Mouse (Mus musculus) limb, embryonic 15.5 days (tissue): ENCODE results near the gene Incenp. TPM values are rescaled to one million over a fixed set of nuclear protein-coding genes. Genes with fewer than 3 reads are reported as not detected.
A peak's percentile ranks its signal among the peaks of the same experiment; 100 is the strongest.
"Not testable (repeated sequence)": the region's sequence is repeated elsewhere in the genome, so short reads cannot be mapped to it uniquely, and the experiment has no call there.

Source experiments
- ATAC-seq: fragments of 200-750 bp; cut with Nextera tagmentation; 2 replicates; pipeline ENCODE4 v1.8.0; 2017; ENCODE audit warnings: low read depth, moderate TSS enrichment; ENCODE audit not compliant: insufficient number of reproducible peaks, low FRiP score, low TSS enrichment
- H3K27ac ChIP-seq: fragments of 300-500 bp; sonication (generic); 2 replicates; pipeline ENCODE4 v1.5.1; 2015; ENCODE audit warnings: moderate library complexity, mild to moderate bottlenecking, inconsistent platforms
- H3K27me3 ChIP-seq: fragments of 300-500 bp; sonication (generic); 2 replicates; pipeline ENCODE4 v1.6.1; 2015; ENCODE audit warnings: inconsistent platforms
- H3K36me3 ChIP-seq: fragments of 300-500 bp; sonication (generic); 2 replicates; pipeline ENCODE4 v1.6.1; 2015; ENCODE audit warnings: inconsistent platforms
- H3K4me1 ChIP-seq: fragments of 300-500 bp; sonication (generic); 2 replicates; pipeline ENCODE4 v1.6.1; 2015; ENCODE audit warnings: inconsistent platforms
- H3K4me2 ChIP-seq: fragments of 300-500 bp; sonication (generic); 2 replicates; pipeline ENCODE4 v1.6.1; 2015; ENCODE audit warnings: mild to moderate bottlenecking, inconsistent platforms
- H3K4me3 ChIP-seq: fragments of 300-500 bp; sonication (generic); 2 replicates; pipeline ENCODE4 v1.5.1; 2015; ENCODE audit warnings: mild to moderate bottlenecking, inconsistent platforms
- H3K9ac ChIP-seq: fragments of 300-500 bp; sonication (generic); 2 replicates; pipeline ENCODE4 v1.6.1; 2015; ENCODE audit warnings: inconsistent platforms
- H3K9me3 ChIP-seq: fragments of 300-500 bp; sonication (generic); 2 replicates; pipeline ENCODE4 v1.6.1; 2016; ENCODE audit warnings: inconsistent platforms
- WGBS: fragments of 180-500 bp; shearing (Covaris S2); methylation state at CpG from one replicate; pipeline ENCODE4 v1.1.7; 2015; 5-methylcytosine and 5-hydroxymethylcytosine counted together
- polyA plus RNA-seq: library from polyadenylated mRNA; unstranded; fragments of >200 nt; fragmentation: Nextera tagmentation; extraction: Ambion mirVana; gene quantifications from 2 replicates; pipeline ENCODE4 v1.2.1, GENCODE M21; 2015

Incenp gene
- polyA plus RNA-seq, 1 experiment from 2014 or later: 90.5 TPM

DNA sequence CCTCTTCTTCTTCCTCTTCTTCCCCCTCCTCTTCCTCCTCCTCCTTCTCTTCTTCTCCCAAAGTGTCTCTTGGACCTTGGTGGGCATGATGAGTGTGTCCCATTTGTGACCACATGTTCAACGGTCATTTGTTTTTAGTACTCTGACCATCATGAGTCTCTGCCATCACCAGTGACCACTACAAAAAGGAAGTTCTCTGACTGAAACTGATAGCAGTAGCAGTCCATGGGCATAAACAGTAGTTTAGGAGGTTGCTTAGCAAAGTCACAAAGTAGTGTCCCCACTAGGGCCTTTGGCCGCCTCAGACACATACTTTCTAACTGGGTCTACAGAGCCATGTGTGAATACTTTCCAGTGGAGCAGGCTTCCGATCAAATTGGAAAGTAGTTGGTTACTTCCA, 15.0 kb upstream of the Incenp start:
- H3K4me1 ChIP-seq: no peaks in the 10 kb centered on the region
- no peaks in the 10 kb centered on the region for H3K9me3 ChIP-seq
- no peaks in the 10 kb centered on the region for H3K27me3 ChIP-seq
- no peak overlapping the region for H3K4me2 ChIP-seq
- no peaks in the 10 kb centered on the region for H3K36me3 ChIP-seq
- H3K9ac ChIP-seq: no peak overlapping the region
- no peak overlapping the region for H3K27ac ChIP-seq
- no peak for ATAC-seq
- WGBS: 81% methylated on average over 3 of the region's 3 CpGs
- H3K4me3 ChIP-seq: no peak overlapping the region

DNA sequence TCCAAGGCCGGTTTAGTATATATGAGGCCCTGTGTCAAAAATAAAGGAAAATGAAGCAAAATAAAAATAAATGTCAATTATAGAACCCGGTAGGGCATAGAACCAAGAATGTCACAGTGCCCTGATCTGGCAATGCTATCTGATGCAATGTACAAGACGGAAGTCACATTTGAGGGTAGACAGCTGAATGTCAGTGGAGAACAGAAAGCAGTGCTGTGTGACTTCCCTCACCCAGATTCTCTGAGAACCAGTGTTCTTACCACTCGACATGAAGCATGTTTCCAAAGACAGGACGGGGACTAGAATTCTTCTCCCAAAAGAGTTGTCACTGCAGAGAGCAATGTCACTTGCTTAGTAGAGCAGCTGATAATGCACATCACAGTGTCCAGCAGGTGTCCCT, 14.4 kb upstream of the Incenp start:
- H3K36me3 ChIP-seq: no peaks in the 10 kb centered on the region
- H3K27ac ChIP-seq: no peak overlapping the region
- no peak overlapping the region for H3K4me2 ChIP-seq
- no peaks in the 10 kb centered on the region for H3K27me3 ChIP-seq
- H3K9ac ChIP-seq: no peak overlapping the region
- H3K4me3 ChIP-seq: no peak overlapping the region
- H3K9me3 ChIP-seq: no peaks in the 10 kb centered on the region
- no peak for ATAC-seq
- WGBS: 82% methylated on average over 5 of the region's 5 CpGs
- no peaks in the 10 kb centered on the region for H3K4me1 ChIP-seq

DNA sequence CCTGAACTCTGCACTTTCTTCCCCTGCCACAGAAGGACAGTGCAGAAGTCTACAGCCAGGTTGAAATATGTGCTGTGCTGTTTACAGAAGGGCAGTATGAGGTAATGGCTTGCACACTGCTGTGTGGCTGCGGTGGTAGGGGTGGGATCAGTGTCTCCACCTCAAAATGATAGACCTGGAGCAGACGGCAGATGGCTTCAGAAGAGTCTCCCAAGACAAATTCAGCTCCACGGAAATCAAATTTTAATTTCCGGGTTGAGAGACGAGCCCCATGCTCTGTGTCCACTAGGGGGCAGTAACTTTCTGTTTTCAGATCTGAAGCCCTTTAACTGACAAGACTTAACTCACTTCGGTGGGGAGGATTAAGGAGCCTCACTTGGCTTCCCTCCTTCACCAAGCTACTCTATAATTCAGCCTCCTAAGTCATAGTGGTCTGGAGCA, 12.0 kb upstream of the Incenp start:
- H3K27ac ChIP-seq: no peak overlapping the region
- H3K4me3 ChIP-seq: no peak overlapping the region
- H3K4me1 ChIP-seq: no peaks in the 10 kb centered on the region
- no peaks in the 10 kb centered on the region for H3K9me3 ChIP-seq
- no peaks in the 10 kb centered on the region for H3K36me3 ChIP-seq
- no peaks in the 10 kb centered on the region for H3K27me3 ChIP-seq
- H3K4me2 ChIP-seq: no peak overlapping the region
- 11% methylated on average over 6 of the region's 6 CpGs for WGBS
- ATAC-seq: no peak
- no peak overlapping the region for H3K9ac ChIP-seq

DNA sequence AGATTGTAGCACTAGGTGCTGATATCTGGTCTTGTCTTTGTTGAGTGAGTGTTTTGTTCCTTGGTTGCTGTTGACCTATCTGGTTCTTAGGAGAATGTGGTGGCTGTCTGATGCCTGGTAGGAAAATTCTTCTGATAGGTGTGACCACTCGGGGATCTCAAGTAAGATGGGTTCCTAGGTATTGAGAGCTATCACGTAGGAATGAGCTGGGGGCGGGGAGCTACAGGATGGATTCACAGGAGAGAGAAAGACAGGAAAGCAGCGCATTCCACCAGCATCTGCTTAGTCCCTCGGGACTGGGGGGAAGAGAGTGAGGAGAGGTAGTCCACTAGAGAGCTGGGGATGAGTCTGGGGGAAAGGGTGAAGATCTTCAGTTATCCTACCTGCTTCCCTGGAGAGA, 10.0 kb upstream of the Incenp start:
- WGBS: 76% methylated on average over 5 of the region's 5 CpGs

DNA sequence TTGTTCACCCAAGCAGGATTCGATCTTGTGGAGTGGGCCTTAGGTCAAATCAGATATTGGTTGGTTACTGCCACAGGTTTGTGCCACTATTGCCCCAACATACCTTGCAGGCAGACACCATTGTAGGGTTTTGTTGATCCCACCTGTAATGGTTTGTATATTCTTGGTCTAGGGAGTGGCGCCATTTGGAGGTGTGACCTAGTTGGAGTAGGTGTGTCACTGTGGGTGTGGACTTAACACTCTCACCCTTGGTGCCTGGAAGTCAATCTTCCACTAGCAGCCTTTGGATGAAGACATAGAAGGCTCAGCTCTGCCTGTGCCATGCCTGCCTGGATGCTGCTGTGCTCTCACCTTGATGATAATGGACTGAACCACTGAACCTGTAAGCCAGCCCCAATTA, 1.3 kb upstream of the Incenp start:
- H3K36me3 ChIP-seq, ATAC-seq, H3K27ac ChIP-seq, H3K4me2 ChIP-seq, H3K27me3 ChIP-seq, H3K4me3 ChIP-seq, H3K9ac ChIP-seq, H3K9me3 ChIP-seq: not testable (repeated sequence)
- WGBS: 94% methylated on average over 2 of the region's 2 CpGs
- H3K4me1 ChIP-seq: peaks cover 21% of the 10 kb centered on the region

More for the DNA sequence above, 10.0 kb upstream of the Incenp start:
- H3K27ac ChIP-seq: no peak overlapping the region
- no peak overlapping the region for H3K4me2 ChIP-seq
- no peaks in the 10 kb centered on the region for H3K4me1 ChIP-seq
- no peaks in the 10 kb centered on the region for H3K36me3 ChIP-seq
- no peak overlapping the region for H3K9ac ChIP-seq
- no peaks in the 10 kb centered on the region for H3K9me3 ChIP-seq
- ATAC-seq: no peak
- no peak overlapping the region for H3K4me3 ChIP-seq
- no peaks in the 10 kb centered on the region for H3K27me3 ChIP-seq

DNA sequence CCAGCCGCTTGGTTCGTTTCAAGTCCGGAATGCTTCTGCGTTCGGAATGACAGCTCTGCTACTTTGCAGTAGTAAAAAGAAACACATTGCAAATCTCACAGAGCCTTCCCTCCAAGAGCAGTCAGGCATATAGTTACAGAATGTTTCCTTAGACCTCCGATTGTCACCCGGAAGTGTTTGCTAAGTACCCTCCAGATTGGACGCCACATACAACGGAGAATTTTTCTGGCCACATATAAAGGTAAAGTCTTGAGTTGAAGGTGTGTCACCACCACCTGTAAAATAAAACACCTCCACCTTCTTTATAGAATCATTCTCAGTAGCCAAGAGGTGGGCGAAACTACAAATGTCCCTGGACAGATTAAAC, 412 bp upstream of the Incenp start:
- peak overlapping the region; percentile 88 for H3K27ac ChIP-seq
- no peaks in the 10 kb centered on the region for H3K9me3 ChIP-seq
- WGBS: 8% methylated on average over 10 of the region's 10 CpGs
- H3K27me3 ChIP-seq: no peaks in the 10 kb centered on the region
- H3K4me2 ChIP-seq: peak overlapping the region; percentile 55
- peak overlapping the region; percentile 39; the same call in 1 of the 2 replicates for H3K9ac ChIP-seq
- peaks cover 21% of the 10 kb centered on the region for H3K4me1 ChIP-seq
- H3K4me3 ChIP-seq: peak overlapping the region; percentile 81
- H3K36me3 ChIP-seq: peaks cover 11% of the 10 kb centered on the region
- ATAC-seq: peak; percentile 61

DNA sequence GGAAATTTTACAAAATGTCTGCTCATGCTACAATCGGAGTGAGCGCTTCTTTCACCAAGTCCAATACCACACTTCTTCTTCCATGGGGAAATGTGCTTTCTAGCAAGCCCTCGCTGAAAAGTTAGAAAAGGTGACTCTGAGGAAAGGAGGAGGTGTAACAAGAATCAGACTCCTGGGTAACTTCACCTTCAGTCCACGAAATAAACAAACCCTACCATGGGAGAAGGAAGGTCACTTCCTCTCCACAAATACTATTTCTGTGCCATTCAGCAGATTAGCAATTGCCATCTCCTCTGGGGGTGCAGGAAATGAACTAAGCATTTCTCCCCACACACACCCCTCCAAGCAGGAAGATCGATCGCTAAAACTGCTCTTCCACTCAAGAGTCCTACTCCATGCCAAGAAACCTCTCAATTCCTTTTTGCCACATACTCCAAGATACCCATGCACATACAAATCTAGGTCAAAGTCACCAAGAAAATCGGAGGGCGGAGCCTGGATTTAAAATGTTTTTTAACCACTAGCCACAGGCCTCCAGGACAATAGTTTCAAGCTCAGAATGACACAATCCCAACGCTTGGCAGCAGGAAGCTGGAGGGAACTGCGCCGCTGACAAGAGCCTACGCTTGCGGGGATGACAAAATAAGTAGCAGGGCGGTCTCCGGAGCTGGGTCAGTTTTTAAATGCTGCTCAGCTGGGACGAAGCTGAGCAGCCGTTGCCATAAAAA, 848 bp downstream of the Incenp start:
- H3K27ac ChIP-seq: peak overlapping the region; percentile 80
- ATAC-seq: no peak
- no peaks in the 10 kb centered on the region for H3K9me3 ChIP-seq
- H3K27me3 ChIP-seq: no peaks in the 10 kb centered on the region
- H3K4me3 ChIP-seq: peak overlapping the region; percentile 81
- peaks cover 24% of the 10 kb centered on the region for H3K36me3 ChIP-seq
- H3K4me1 ChIP-seq: peaks cover 21% of the 10 kb centered on the region
- peak overlapping the region; percentile 60 for H3K4me2 ChIP-seq
- peak overlapping the region; percentile 60 for H3K9ac ChIP-seq
- 8% methylated on average over 17 of the region's 17 CpGs for WGBS

DNA sequence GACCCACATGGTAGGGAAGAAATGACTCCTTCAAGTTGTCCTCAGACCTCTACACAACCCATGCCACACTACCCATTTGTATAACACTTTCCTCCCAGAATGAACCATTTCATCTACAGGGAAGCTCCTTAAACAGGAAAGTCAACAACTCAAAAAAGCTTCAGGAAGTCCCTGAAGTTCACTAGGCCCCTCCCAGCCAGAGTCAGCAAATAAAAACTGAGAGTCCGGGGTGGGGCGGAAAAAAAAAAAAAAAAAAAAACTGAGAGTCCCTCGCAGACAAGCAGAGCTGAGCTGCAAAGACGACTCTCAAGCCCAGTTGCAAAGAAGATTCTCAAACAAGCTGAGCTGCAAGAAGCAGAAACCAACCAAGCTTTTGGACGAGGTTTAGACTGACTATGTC, 3.3 kb downstream of the Incenp start:
- Histone ChIP-seq H3K9ac (no peak overlapping the region), H3K9me3 (no peaks in the 10 kb centered on the region), H3K4me1 (peaks cover 21% of the 10 kb centered on the region), H3K4me3 (no peak overlapping the region), H3K27ac (no peak overlapping the region), H3K36me3 (peaks cover 47% of the 10 kb centered on the region), H3K4me2 (no peak overlapping the region), H3K27me3 (no peaks in the 10 kb centered on the region)
- WGBS: 55% methylated on average over 5 of the region's 5 CpGs
- ATAC-seq: no peak

DNA sequence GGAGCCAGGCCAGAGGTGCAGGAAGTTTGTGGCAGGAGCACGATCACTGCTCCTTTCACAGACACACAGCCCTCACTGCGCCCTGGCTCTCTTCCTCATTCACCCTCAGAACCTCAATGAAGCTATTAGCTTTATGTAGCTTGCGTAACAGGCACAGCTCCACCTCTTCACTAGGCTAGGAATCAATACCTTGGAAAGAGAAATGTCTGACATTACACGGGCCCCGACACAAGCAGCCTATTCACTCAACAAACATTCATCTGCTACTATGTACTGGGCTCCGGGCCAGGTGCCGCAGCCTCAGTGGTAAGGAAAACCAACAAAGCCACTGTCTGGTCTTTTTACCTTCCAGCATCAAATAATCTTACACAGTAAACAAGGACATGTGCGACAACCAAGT, 12.6 kb downstream of the Incenp start:
- H3K9ac ChIP-seq: no peak overlapping the region
- ATAC-seq: no peak
- H3K27ac ChIP-seq: no peak overlapping the region
- H3K4me2 ChIP-seq: no peak overlapping the region
- no peak overlapping the region for H3K4me3 ChIP-seq
- no peaks in the 10 kb centered on the region for H3K9me3 ChIP-seq
- no peaks in the 10 kb centered on the region for H3K4me1 ChIP-seq
- H3K36me3 ChIP-seq: peaks cover 82% of the 10 kb centered on the region
- WGBS: 86% methylated on average over 8 of the region's 8 CpGs
- no peaks in the 10 kb centered on the region for H3K27me3 ChIP-seq

DNA sequence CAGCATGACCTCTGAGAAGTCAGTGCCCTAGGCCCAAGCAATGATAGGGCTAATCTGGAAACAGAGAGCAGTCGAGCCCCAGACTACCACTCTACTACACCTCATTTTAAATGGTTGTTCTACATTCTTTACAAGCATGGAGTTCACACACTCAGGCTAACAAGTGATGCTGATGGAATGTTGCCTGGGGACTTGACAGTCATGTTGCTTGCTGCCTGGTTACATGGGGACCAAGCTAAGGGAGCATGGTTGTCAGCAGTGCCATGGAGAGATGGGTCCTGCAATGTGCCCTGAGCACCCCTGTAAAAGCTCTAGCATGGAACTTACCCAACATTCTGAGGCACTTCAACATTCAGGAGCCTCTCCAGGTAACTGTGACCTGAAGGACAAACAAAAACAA, 13.0 kb downstream of the Incenp start:
- Histone ChIP-seq H3K4me2 (no peak overlapping the region), H3K4me1 (no peaks in the 10 kb centered on the region), H3K9me3 (no peaks in the 10 kb centered on the region), H3K27ac (no peak overlapping the region), H3K27me3 (no peaks in the 10 kb centered on the region), H3K9ac (no peak overlapping the region), H3K36me3 (peaks cover 82% of the 10 kb centered on the region), H3K4me3 (no peak overlapping the region)
- no peak for ATAC-seq
- 69% methylated on average over 1 of the region's 1 CpGs for WGBS

DNA sequence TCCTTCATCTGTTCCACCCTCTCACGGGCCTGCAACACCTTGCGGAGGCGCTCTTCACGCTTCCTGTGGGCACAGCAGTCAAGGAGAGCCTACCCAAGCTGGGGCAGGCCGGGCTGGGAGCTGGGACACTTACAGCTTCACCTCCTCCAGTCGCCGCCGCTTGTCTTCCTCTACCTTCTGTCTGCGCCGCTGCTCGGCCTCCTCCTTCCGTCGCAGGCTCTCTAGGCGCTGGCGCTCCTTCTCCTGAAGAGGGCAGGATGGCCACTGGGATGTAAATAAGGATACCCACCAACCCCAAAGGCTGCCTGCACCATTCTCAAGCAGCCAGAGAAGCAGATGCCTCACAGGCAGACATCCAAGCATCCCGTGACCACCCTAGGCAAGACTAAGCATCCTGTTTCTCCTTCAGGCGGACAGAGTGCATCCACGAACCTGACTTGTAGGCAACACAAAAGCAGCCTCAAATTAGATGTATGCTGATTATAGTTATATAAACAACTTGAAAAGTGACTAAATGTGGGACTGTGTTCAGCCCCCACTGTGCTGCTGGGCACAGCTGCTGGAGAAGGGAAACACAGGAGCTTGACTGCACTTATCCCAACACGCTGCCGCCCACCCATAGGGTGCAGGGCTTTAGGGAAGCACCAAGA, 21.0 kb downstream of the Incenp start:
- no peaks in the 10 kb centered on the region for H3K4me1 ChIP-seq
- WGBS: 97% methylated on average over 20 of the region's 20 CpGs

DNA sequence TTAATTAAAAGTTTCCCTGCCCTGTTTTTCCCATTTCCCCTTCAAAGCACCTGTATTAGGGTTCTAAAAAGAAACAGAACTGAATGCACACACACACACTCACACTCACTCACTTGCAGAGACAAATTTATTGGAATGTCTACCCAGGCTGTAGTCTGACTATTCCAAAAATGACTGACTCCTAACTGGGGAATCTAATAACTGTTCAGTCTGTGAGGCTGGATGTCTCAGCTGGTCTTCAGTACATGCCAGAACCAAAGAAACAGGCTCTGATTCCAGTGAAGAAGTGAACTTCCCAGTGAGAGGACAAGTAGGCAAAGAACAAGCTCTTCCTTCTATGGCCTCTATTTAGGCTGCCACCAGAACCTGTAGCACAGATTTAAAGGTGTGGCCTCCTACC, 33.9 kb downstream of the Incenp start:
- Histone ChIP-seq H3K4me2 (no peak overlapping the region), H3K9ac (no peak overlapping the region), H3K27ac (no peak overlapping the region), H3K4me1 (no peaks in the 10 kb centered on the region), H3K36me3 (no peaks in the 10 kb centered on the region), H3K4me3 (no peak overlapping the region), H3K9me3 (no peaks in the 10 kb centered on the region), H3K27me3 (no peaks in the 10 kb centered on the region)
- ATAC-seq: no peak

More for the DNA sequence above, 21.0 kb downstream of the Incenp start:
- no peak overlapping the region for H3K27ac ChIP-seq
- no peak overlapping the region for H3K9ac ChIP-seq
- no peak for ATAC-seq
- peaks cover 86% of the 10 kb centered on the region for H3K36me3 ChIP-seq
- H3K4me3 ChIP-seq: no peak overlapping the region
- H3K9me3 ChIP-seq: no peaks in the 10 kb centered on the region
- H3K27me3 ChIP-seq: no peaks in the 10 kb centered on the region
- H3K4me2 ChIP-seq: no peak overlapping the region
